Mouse (Mus musculus) erythroblast, adult 5-6 weeks (primary cell): Measurements from ENCODE around the gene Wbp1l. TPM values are rescaled to one million over a fixed set of nuclear protein-coding genes. Genes with fewer than 3 reads are reported as not detected.

Experiments used
- ATAC-seq: replicated peaks from 2 replicates; pipeline ENCODE4 v1.8.0; 2016; ENCODE audit warnings: moderate number of reproducible peaks, mild to moderate bottlenecking, moderate TSS enrichment, inconsistent platforms; ENCODE audit not compliant: poor library complexity, low FRiP score, severe bottlenecking
- total RNA-seq, 2 experiments: library from RNA; stranded (forward) in 1 of 2; stranded (reverse) in 1 of 2; fragments of 150-400 nt in 1 of 2; fragments of 200-764, 138-1000 nt in 1 of 2; gene quantifications; 2 replicates each; pipeline versions ENCODE4 v1.2.3 to v1.2.4; 2015 to 2017; ENCODE audit warnings: low replicate concordance in 2 of 2

Wbp1l gene
- total RNA-seq, 2 experiments from 2014 or later, result 7.9 to 9.8 TPM

- no peak for ATAC-seq
Observed at GRCm38 (mm10) chr19:46653188-46653587, 54.3 kb downstream of the Wbp1l start.

- ATAC-seq, result no peak
Observed at GRCm38 (mm10) chr19:46653616-46654235, 54.8 kb downstream of the Wbp1l start.

DNA sequence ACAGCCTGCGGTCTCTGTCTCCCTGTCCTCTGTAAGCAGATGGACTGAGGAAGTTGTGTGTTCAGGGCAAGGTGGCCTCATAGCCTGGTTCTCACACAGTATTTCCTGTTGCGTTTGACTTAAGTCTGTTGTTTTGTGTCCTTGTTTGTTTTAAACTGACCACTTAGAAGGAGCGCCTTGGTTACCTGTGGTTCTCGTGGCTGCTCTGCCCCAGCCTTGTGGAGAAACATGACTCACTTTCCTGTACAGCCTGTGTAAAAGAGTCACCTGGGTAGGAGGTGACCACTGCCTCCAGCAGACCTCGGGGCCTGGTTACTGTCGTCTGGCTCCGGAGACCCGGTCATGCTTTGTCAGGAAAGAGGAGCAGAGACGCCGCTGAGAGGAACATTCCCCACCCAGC lies 56.7 kb downstream of the Wbp1l start:
- no peak for ATAC-seq

DNA sequence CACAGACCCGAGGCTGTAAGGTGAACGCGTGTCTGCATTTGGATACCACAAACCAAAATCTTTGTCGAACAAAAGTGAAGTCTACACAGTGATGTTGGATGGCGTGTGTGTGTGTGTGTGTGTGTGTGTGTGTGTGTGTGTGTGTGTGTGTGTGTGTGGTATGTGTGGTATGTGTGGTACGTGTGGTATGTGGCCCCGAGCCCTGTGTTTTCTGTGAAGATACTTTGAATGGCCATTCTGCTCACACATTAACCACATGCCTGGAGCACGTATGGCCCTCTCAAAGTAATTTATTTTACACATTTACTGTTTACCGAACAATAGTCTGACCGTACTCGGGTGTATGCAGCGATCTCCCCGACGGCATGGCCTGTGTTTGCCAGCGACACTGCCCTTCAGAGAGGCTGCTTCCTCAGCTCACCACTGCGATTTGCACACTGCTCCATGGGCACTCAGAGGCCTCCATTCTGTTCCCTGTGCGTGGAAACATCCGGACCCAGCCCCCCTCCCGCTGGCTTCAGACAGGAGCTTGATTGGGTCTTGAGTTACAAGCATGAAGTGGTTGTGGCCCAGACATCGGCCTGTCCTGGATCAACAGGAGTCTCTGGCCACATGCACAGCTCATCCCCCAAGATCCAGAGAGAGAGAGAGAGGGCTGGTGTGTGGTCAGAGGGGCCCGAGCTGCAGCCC lies 57.4 kb downstream of the Wbp1l start:
- no peak for ATAC-seq

DNA sequence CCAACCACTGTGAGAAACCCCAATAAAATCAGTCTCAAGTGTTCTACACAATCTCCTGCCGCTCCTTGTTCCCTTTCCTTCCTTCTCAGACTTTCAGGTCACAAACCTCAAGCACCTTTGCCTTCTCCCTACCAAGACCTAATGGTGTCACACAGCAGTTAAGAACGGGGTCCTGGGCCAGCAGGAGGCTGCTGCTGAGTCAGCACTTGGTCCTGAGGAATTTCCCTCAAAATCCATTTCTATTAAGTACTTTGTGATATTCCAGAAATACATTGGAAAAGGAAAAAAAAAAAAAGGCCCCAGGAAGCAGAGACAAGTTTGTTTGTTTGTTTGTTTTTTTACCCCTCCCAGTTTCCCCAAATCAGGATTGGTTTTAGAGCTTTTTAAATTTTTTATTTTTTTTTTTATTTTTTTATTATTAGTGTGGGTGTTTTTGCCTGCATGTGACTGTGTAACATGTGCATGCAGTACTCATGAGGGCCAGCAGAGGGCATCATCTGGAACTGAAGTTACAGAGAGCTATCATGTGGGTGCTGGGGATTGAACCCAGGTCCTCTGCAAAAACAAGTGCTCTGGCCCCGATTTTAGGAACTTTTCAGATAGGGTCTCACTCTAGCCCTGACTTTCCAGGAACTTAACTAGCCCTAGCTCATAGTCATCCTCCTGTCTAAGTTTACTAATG lies 58.6 kb downstream of the Wbp1l start:
- ATAC-seq, result no peak

DNA sequence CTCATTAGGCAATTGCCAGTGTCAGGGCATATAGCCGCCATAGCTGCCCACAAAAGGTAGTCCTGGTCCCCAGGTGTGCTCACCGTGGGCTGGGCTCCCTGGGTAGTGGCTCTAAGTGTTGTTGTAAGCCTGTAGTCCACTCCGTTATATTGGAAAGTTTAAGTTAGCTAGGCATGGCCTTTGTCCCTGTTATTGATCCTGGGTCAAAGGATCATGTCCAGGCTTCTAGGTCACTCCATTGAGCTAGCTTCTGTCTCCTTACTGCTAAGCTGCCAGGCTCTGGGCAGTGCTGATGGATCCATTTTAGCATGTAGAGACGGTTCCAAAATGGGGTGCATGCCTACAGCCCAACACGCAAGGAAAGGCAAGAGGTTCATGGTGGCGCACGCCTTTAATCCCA lies 59.5 kb downstream of the Wbp1l start:
- no peak for ATAC-seq

DNA sequence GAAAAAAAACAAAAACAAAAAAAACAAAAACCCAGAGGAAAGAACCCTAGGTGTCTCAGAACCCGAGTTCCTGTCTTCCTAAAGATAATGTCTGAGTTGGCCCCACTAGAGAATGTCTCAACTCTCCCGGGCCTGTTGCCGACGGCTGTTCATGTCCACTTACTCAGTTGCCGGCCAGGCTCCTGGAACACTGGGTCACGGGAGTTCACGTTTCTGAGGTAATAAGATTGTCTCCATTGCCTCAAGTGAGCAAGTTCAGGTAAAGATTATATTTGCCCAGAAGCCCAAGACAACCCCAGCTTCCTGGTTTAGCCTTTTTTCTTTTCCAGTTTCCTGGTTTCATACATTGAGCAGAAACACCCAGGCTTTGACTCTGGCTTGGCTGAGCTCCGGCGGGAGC lies 60.0 kb downstream of the Wbp1l start:
- ATAC-seq, result no peak

- ATAC-seq, result no peak
Observed at GRCm38 (mm10) chr19:46661511-46661910, 62.6 kb downstream of the Wbp1l start.

DNA sequence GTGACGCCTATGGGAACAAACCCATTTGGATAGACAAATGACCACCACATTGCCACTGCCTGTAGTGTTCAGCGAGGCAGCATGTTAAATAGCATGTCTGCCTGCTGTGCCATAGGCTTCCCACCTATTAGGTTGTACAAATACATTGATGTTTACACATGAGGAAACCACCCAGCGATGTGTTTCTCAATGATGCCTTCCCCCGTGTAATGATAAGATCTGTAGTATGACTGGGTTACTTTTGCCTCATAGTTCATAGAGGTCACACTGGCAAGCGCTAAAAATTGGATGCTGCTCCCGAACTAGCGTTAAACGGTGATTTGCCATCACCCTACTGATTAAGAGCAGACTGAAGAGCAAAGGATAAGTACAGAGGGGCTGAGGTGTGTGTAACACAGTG lies 63.3 kb downstream of the Wbp1l start:
- no peak for ATAC-seq

DNA sequence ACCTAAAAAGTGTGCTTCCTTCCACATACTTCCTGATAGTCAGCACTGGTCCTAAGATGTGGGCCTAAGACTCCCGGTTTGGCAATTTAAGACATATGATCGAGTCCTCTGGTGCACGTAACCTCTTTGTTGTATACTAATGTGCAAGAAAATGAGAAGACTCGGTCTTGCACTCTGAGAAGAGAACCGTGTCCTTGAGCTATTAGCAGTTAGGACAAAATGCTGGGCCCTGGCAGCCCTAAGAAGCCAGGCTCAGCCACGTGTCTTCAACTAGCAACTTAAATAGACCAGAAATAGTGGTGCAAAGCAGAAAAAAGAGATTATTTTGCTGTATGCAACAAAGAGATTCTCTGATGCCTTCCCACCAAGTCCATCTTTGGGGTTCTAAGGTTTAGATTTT lies 63.9 kb downstream of the Wbp1l start:
- ATAC-seq, result no peak

- ATAC-seq, result no peak
Observed at GRCm38 (mm10) chr19:46665474-46665873, 66.6 kb downstream of the Wbp1l start.

DNA sequence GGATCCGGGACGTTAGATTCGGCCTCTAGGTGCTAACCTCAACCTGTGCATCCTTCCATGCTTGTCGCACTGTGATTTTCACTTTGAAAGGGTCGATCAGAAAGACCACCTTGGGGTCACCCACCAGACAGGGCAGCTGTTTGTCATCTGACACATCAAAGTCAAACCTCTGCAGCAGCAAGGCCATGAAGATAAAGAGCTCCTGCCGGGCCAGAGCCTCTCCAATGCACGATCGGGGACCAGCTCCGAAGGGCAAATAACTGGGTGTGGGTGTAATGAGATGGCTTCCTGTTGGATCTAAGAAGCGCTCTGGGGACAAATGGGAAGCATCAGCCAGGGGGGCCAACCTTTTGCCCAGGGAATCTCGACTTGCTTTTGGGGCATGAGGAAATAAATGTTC lies 68.4 kb downstream of the Wbp1l start:
- no peak for ATAC-seq

DNA sequence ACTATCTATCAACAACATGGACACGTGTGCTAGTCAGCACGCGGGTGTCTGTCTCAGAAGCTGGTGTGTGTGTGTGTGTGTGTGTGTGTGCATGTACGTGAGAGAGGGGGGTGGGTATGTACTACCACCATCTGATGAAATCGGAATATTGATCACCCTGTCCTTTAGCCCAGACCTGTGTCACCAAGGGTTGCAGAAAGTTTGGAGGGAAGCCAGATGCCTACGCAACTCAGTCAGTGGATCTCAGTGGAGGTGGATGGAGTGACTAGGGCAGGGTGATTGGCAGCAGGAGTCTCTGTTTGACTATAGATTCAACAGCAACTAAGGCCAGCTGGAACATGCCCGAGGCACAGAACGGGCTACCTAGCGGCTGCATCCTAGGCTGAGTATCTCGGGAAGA lies 69.4 kb downstream of the Wbp1l start:
- no peak for ATAC-seq

- ATAC-seq, result no peak
Observed at GRCm38 (mm10) chr19:46669802-46670201, 70.9 kb downstream of the Wbp1l start.

GRCm38 (mm10) chr19:46670691-46671090 lies 71.8 kb downstream of the Wbp1l start:
- ATAC-seq, result no peak

DNA sequence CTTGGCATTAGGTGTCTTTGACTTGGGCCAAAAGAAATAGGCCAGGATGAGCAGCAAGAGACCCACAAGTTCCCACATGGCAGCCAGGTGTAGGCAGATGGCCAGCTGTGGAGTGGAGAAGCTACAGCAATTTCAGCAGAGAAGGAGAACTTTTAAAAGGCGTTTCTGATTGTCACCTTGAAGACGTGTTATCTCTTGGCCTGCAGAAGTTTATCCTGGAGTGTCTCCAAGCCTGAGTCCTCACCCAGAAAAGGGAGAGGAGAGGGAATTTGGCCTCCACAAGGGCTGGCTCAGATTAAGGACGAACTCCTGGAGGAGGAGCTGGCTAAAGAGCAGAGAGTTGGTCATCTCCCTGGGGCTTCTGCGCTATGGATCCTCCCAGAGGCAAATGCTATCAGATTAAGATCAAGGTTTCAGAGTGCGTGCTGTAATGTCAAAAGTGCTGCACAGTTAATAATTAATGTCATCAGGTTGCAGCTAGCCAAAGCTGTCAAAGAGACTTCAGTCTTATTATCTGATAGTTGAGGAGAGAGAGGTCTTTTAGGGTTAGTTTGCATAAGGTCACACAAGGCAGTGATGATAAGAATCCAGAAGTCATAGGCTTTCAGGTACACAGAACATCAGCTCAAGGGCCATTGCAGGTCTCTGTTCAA lies 74.0 kb downstream of the Wbp1l start, which contains the start of gene Cyp17a1:
Gene Cyp17a1 (minus strand): TSS at position 407 of the 653 bp plus-strand sequence.
- ATAC-seq, result 0 out of 2 replicates have a peak, but pooled peaks have one; percentile 30

DNA sequence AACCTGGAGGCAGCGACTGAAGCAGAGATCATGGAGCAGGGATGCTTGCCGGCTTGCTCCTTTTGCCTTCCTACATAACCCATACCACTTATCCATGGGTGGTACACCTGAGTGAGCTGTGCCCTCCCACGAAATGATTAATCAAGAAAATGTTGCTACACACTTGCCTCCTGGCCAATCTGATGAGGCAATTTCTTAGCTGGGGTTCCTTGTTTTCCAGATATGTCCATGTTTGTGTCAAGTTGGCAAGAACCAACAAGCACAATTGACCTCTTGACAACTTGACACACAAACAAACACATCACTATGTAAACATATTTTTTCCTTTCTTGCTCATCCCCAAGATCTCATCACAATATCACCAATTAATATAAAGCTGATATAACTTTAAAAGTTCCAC lies 76.8 kb downstream of the Wbp1l start:
- no peak for ATAC-seq

DNA sequence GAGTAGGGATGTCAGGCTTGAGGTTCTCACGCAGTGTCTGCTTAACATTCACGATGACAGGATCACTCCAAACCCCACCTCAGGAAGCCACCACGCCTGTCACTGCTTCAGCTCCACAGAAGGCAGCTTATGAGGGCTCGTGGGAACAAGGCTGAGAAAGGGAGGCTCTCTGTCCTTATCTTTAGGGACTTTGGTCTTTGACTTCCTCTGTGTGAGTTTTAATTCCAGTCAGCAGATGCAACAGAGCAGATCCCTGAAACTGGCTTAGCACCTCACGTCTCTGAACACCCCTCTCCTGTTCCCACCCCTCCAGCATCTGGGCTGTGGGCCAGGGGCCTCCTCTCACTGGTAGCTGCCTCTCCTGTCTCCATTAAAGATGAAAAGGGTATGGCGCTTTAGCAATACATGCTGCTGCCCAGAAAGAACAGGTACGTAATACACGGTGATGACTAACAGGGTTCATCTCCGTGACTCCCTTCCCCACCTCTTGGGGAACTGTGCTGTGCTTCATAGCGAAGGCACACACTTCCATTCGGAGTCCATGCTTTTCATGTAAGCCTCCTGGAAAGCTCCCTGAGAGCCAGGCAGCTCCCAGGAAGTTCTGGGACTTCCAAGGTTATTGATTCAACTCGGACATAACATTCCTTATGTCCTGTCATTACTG lies 81.0 kb downstream of the Wbp1l start:
- ATAC-seq, result 0 out of 2 replicates have a peak, but pooled peaks have one; percentile 23

GRCm38 (mm10) chr19:46689460-46690372 lies 90.8 kb downstream of the Wbp1l start, which contains the start of gene Borcs7:
Gene Borcs7, plus strand, starts transcription at chr19:46689906.
- ATAC-seq, result peak; percentile 99
